Mouse (Mus musculus) spleen, adult 18-20 months (tissue): ENCODE measurements around the gene Arfip1.
A peak's percentile ranks its signal among the peaks of the same experiment; 100 is the strongest.

Source experiments
- DNase-seq, 2 experiments: peaks; one replicate each; pipeline ENCODE4 v3.0.0; 2022; ENCODE audit warnings: mixed read lengths in 2 of 2

The Arfip1 gene

GRCm38 (mm10) chr3:84484891-84485290, 97.5 kb downstream of the Arfip1 start:
- DNase-seq, result no peak

- no peak for DNase-seq
Observed at GRCm38 (mm10) chr3:84484333-84484732, 98.1 kb downstream of the Arfip1 start.

GRCm38 (mm10) chr3:84482121-84482520, 100.3 kb downstream of the Arfip1 start:
- DNase-seq, result no peak

GRCm38 (mm10) chr3:84481104-84481503, 101.3 kb downstream of the Arfip1 start:
- DNase-seq, result no peak

- DNase-seq, result peak; percentile 13 to 27
Observed at GRCm38 (mm10) chr3:84480006-84480897, 102.2 kb downstream of the Arfip1 start, which contains the start of gene Fhdc1. TSS of gene Fhdc1 (minus strand) at chr3:84480429.

GRCm38 (mm10) chr3:84479293-84480005, 103.0 kb downstream of the Arfip1 start:
- peak in 1 of 2 experiments; percentile 13 for DNase-seq

GRCm38 (mm10) chr3:84478896-84479292, 103.5 kb downstream of the Arfip1 start:
- no peak for DNase-seq

- DNase-seq, result no peak
Observed at GRCm38 (mm10) chr3:84478195-84478594, 104.2 kb downstream of the Arfip1 start.

- no peak for DNase-seq
Observed at GRCm38 (mm10) chr3:84477498-84477897, 104.9 kb downstream of the Arfip1 start.

- DNase-seq, result no peak
Observed at GRCm38 (mm10) chr3:84474981-84475775, 107.2 kb downstream of the Arfip1 start.

GRCm38 (mm10) chr3:84474398-84474797, 108.0 kb downstream of the Arfip1 start:
- DNase-seq, result no peak

GRCm38 (mm10) chr3:84472955-84473354, 109.5 kb downstream of the Arfip1 start:
- DNase-seq, result no peak

GRCm38 (mm10) chr3:84472527-84472926, 109.9 kb downstream of the Arfip1 start:
- DNase-seq, result no peak

GRCm38 (mm10) chr3:84471146-84471545, 111.3 kb downstream of the Arfip1 start:
- no peak for DNase-seq

GRCm38 (mm10) chr3:84468111-84468453, 114.3 kb downstream of the Arfip1 start:
- no peak for DNase-seq

- DNase-seq, result no peak
Observed at GRCm38 (mm10) chr3:84467419-84468110, 114.9 kb downstream of the Arfip1 start.

GRCm38 (mm10) chr3:84465822-84466500, 116.5 kb downstream of the Arfip1 start:
- DNase-seq, result no peak

GRCm38 (mm10) chr3:84461687-84462086, 120.7 kb downstream of the Arfip1 start:
- no peak for DNase-seq

- no peak for DNase-seq
Observed at GRCm38 (mm10) chr3:84460952-84461351, 121.5 kb downstream of the Arfip1 start.

GRCm38 (mm10) chr3:84460499-84460898, 121.9 kb downstream of the Arfip1 start:
- DNase-seq, result no peak

GRCm38 (mm10) chr3:84455733-84456417, 126.5 kb downstream of the Arfip1 start:
- DNase-seq, result no peak
